Mouse (Mus musculus) limb, embryonic 11.5 days (tissue): ENCODE measurements around the gene Erc1. TPM values are rescaled to one million over a fixed set of nuclear protein-coding genes. Genes with fewer than 3 reads are reported as not detected.
"Not testable (repeated sequence)": the region's sequence is repeated elsewhere in the genome, so short reads cannot be mapped to it uniquely, and the experiment has no call there.

Experiments
- ATAC-seq: fragments of 200-750 bp; cut with Nextera tagmentation; 2 replicates; pipeline ENCODE4 v1.8.0; 2017; ENCODE audit warnings: low read depth; ENCODE audit not compliant: insufficient number of reproducible peaks, low FRiP score, low TSS enrichment
- DNase-seq: peaks from one replicate; pipeline ENCODE4 v3.0.0-alpha.2; 2015; ENCODE audit warnings: low spot score
- H3K27ac ChIP-seq: fragments of 300-500 bp; sonication (generic); replicated peaks from 2 replicates; pipeline ENCODE4 v1.5.1; 2014; ENCODE audit warnings: low read depth, mild to moderate bottlenecking, low read length
- H3K27me3 ChIP-seq: fragments of 300-500 bp; sonication (generic); 2 replicates; pipeline ENCODE4 v1.6.1; 2014; ENCODE audit warnings: mild to moderate bottlenecking, low read length, mixed read lengths; ENCODE audit not compliant: control insufficient read depth, insufficient read depth
- H3K36me3 ChIP-seq: fragments of 300-500 bp; sonication (generic); 2 replicates; pipeline ENCODE4 v1.6.1; 2014; ENCODE audit warnings: mild to moderate bottlenecking, low read length, moderate library complexity, mixed read lengths; ENCODE audit not compliant: control insufficient read depth, insufficient read depth
- H3K4me1 ChIP-seq: fragments of 300-500 bp; sonication (generic); 2 replicates; pipeline ENCODE4 v1.6.1; 2014; ENCODE audit warnings: low read length, mixed read lengths; ENCODE audit not compliant: control insufficient read depth, insufficient read depth
- H3K4me2 ChIP-seq: fragments of 300-500 bp; sonication (generic); 2 replicates; pipeline ENCODE4 v1.6.1; 2014; ENCODE audit warnings: low read depth, mild to moderate bottlenecking, moderate library complexity; ENCODE audit not compliant: severe bottlenecking
- H3K4me3 ChIP-seq: fragments of 300-500 bp; sonication (generic); 2 replicates; pipeline ENCODE4 v1.5.1; 2014; ENCODE audit warnings: low read depth, low read length
- H3K9ac ChIP-seq: fragments of 300-500 bp; sonication (generic); 2 replicates; pipeline ENCODE4 v1.6.1; 2014; ENCODE audit warnings: mild to moderate bottlenecking, low read length
- H3K9me3 ChIP-seq: fragments of 300-500 bp; sonication (generic); 2 replicates; pipeline ENCODE4 v1.6.1; 2016; ENCODE audit warnings: low read length; ENCODE audit not compliant: control insufficient read depth
- WGBS: fragments of 180-500 bp; shearing (Covaris S2); extraction: QIAGEN DNeasy Blood & Tissue Kit; methylation state at CpG from one replicate; pipeline ENCODE4 v1.1.7; 2014; 5-methylcytosine and 5-hydroxymethylcytosine counted together
- polyA plus RNA-seq: library from polyadenylated mRNA; unstranded; fragments of >200 nt; fragmentation: Nextera tagmentation; extraction: Ambion mirVana; gene quantifications from 2 replicates; pipeline ENCODE4 v1.2.1, GENCODE M21; 2014

The Erc1 gene
- polyA plus RNA-seq, 1 experiment from 2014 or later: 32.5 TPM

- not testable (repeated sequence) for DNase-seq, H3K4me3 ChIP-seq, H3K27me3 ChIP-seq, H3K36me3 ChIP-seq, ATAC-seq, H3K27ac ChIP-seq, H3K4me2 ChIP-seq, H3K9ac ChIP-seq, H3K9me3 ChIP-seq, H3K4me1 ChIP-seq
- 88% methylated on average over 2 of the region's 2 CpGs for WGBS
These were observed 193.2 kb downstream of the Erc1 start for GRCm38 (mm10) chr6:119654777-119655176.

GRCm38 (mm10) chr6:119643880-119644460 lies 204.0 kb downstream of the Erc1 start:
- H3K27me3 ChIP-seq: no peaks in the 10 kb centered on the region
- ATAC-seq (no peak), DNase-seq (no peak)
- H3K27ac ChIP-seq: no peak overlapping the region
- 76% methylated on average over 14 of the region's 14 CpGs for WGBS
- H3K36me3 ChIP-seq: no peaks in the 10 kb centered on the region
- H3K4me3 ChIP-seq: no peak overlapping the region
- no peak overlapping the region for H3K4me2 ChIP-seq
- no peaks in the 10 kb centered on the region for H3K4me1 ChIP-seq
- H3K9me3 ChIP-seq: no peaks in the 10 kb centered on the region
- H3K9ac ChIP-seq: no peak overlapping the region

- no peaks in the 10 kb centered on the region for H3K9me3 ChIP-seq
- ATAC-seq (no peak), DNase-seq (no peak)
- no peaks in the 10 kb centered on the region for H3K4me1 ChIP-seq
- no peaks in the 10 kb centered on the region for H3K27me3 ChIP-seq
- no peak overlapping the region for H3K27ac ChIP-seq
- H3K4me2 ChIP-seq: no peak overlapping the region
- no peak overlapping the region for H3K9ac ChIP-seq
- no peak overlapping the region for H3K4me3 ChIP-seq
- H3K36me3 ChIP-seq: no peaks in the 10 kb centered on the region
- WGBS: 96% methylated on average over 7 of the region's 7 CpGs
These were observed 204.7 kb downstream of the Erc1 start for GRCm38 (mm10) chr6:119643178-119643728.

GRCm38 (mm10) chr6:119642718-119643117 lies 205.2 kb downstream of the Erc1 start:
- 87% methylated on average over 2 of the region's 2 CpGs for WGBS
- no peak for ATAC-seq

GRCm38 (mm10) chr6:119635629-119636028 lies 212.3 kb downstream of the Erc1 start:
- no peak overlapping the region for H3K4me2 ChIP-seq
- peak overlapping the region; percentile 58 for H3K27ac ChIP-seq
- H3K9ac ChIP-seq: no peak overlapping the region
- WGBS: 23% methylated on average over 2 of the region's 2 CpGs
- no peaks in the 10 kb centered on the region for H3K27me3 ChIP-seq
- peak; percentile 62 for DNase-seq
- H3K4me3 ChIP-seq: no peak overlapping the region
- H3K9me3 ChIP-seq: no peaks in the 10 kb centered on the region
- H3K4me1 ChIP-seq: 0 out of 2 replicates have a peak, but pooled peaks cover 2% of the 10 kb centered on the region
- no peaks in the 10 kb centered on the region for H3K36me3 ChIP-seq
- ATAC-seq: peak; percentile 82

More at GRCm38 (mm10) chr6:119642718-119643117, 205.2 kb downstream of the Erc1 start:
- H3K9me3 ChIP-seq: no peaks in the 10 kb centered on the region
- H3K9ac ChIP-seq: no peak overlapping the region
- H3K4me2 ChIP-seq: no peak overlapping the region
- H3K4me1 ChIP-seq: no peaks in the 10 kb centered on the region
- no peaks in the 10 kb centered on the region for H3K27me3 ChIP-seq
- H3K36me3 ChIP-seq: no peaks in the 10 kb centered on the region
- no peak overlapping the region for H3K27ac ChIP-seq
- H3K4me3 ChIP-seq: no peak overlapping the region
- no peak for DNase-seq

GRCm38 (mm10) chr6:119630622-119631021 lies 217.3 kb downstream of the Erc1 start:
- Histone ChIP-seq H3K4me1 (0 out of 2 replicates have a peak, but pooled peaks cover 2% of the 10 kb centered on the region), H3K36me3 (0 out of 2 replicates have a peak, but pooled peaks cover 3% of the 10 kb centered on the region), H3K27me3 (no peaks in the 10 kb centered on the region), H3K4me3 (no peak overlapping the region), H3K9ac (no peak overlapping the region), H3K9me3 (no peaks in the 10 kb centered on the region), H3K27ac (no peak overlapping the region), H3K4me2 (no peak overlapping the region)
- ATAC-seq: no peak
- WGBS: 87% methylated on average over 3 of the region's 3 CpGs
- no peak for DNase-seq

GRCm38 (mm10) chr6:119601379-119601778 lies 246.6 kb downstream of the Erc1 start:
- no peak overlapping the region for H3K9ac ChIP-seq
- H3K9me3 ChIP-seq: no peaks in the 10 kb centered on the region
- no peaks in the 10 kb centered on the region; the same call in 1 of the 2 replicates for H3K4me1 ChIP-seq
- H3K27me3 ChIP-seq: no peaks in the 10 kb centered on the region
- H3K4me2 ChIP-seq: no peak overlapping the region
- H3K4me3 ChIP-seq: no peak overlapping the region
- no peaks in the 10 kb centered on the region for H3K36me3 ChIP-seq
- ATAC-seq: no peak
- no peak for DNase-seq
- no peak overlapping the region for H3K27ac ChIP-seq
- WGBS: 78% methylated on average over 2 of the region's 2 CpGs

GRCm38 (mm10) chr6:119595440-119595839 lies 252.5 kb downstream of the Erc1 start:
- Histone ChIP-seq H3K4me3 (no peak overlapping the region), H3K27ac (no peak overlapping the region), H3K36me3 (no peaks in the 10 kb centered on the region), H3K9ac (no peak overlapping the region), H3K9me3 (no peaks in the 10 kb centered on the region), H3K4me1 (no peaks in the 10 kb centered on the region), H3K4me2 (no peak overlapping the region), H3K27me3 (no peaks in the 10 kb centered on the region)
- WGBS: 92% methylated on average over 4 of the region's 4 CpGs
- ATAC-seq (no peak), DNase-seq (no peak)
